Mouse (Mus musculus) frontal cortex, postnatal 36 days (tissue): ENCODE results near the gene Wfdc18.

Experiments used
- DNase-seq, 2 experiments: peaks; one replicate each; pipeline ENCODE4 v3.0.0; 2022; ENCODE audit warnings: low spot score in 2 of 2

Wfdc18 gene

DNA sequence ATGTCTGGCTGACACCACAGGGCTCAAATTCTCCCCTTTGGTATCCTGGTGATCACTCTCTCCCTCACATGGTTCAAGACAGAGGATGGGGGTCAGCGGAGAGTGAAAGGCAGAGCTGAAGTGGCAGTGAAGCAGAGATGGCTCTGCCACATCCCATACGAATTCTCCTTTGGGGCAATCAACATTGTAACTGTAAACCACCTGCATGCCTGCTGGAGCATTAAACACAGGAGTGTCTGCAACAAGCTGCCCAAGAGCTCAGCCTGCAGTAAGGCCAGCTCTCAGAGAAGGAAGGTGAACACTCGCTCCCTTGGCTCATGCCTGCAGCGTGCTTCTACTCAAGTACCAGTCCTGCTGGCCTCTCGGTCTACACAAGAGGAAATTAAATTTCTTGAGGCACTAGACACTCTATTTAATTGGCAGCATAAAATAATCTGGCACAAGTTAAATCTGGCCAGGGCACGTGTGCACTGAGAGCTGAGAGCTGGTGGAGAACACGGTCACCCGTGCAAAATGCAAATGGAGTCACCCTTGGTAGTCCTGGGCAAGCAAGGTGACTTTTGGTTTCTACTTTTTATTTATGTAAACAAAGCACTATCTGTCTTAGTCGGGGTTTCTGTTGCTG is 34.0 kb downstream of the Wfdc18 start:
- no peak for DNase-seq

DNA sequence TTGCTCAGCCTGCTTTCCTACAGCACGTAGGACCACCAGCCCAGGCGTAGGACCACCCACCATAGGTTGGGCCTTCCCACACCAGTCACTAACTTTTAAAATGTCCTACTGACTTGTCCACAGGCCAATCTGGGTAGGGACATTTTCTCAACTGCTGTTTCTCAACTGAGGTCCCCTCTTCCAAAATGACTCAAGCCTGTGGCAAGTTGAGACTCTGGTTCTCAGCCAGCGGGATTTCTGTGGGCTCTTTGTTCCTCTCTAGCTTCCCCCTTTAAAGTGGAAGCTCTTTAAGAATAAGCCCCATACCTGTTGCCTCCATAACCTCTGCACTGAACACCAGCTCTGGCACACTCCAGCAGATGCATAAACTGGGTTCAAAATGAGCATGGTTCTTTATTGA is 34.7 kb downstream of the Wfdc18 start:
- no peak for DNase-seq

DNA sequence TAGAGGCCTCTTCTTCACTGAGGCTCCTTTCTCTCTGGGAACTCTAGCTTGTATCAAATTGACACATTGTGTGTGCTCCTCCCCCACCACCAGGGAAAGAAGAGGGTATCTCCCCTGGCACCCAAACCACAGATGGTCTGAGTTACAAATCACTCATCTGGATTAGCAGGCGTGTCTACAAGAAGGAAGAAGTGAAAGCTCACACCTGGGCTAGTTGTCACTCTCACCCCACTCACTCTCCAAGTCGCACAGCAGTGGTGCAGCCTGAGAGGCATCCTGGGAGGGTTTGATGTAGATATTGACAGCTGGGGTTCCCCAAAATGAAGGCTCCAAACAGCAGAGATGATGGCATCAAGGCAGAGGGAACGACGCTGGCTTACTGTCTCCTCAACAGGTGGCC is 37.3 kb downstream of the Wfdc18 start:
- DNase-seq: no peak

DNA sequence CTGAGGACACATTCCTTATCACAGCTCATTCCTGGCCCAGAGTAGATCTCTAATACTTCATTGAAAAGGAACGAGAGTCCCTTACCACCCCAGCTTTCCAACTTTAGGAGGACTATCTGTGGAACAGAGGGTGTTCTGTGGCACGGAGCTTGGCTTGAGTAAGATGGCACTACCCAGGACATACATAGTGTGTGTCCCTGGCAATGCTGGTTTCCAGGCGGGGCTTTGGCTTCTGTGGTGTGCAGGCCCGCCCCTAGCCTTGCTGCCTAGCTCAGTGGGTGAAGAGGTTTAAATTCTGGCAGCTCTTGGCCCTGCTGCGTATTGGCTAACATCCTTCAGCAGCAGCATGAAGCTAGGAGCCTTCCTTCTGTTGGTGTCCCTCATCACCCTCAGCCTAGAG is 37.9 kb downstream of the Wfdc18 start, which contains the start of gene Wfdc21:
TSS of gene Wfdc21 (plus strand) at position 260 of the 400 bp plus-strand sequence.
- DNase-seq: no peak

DNA sequence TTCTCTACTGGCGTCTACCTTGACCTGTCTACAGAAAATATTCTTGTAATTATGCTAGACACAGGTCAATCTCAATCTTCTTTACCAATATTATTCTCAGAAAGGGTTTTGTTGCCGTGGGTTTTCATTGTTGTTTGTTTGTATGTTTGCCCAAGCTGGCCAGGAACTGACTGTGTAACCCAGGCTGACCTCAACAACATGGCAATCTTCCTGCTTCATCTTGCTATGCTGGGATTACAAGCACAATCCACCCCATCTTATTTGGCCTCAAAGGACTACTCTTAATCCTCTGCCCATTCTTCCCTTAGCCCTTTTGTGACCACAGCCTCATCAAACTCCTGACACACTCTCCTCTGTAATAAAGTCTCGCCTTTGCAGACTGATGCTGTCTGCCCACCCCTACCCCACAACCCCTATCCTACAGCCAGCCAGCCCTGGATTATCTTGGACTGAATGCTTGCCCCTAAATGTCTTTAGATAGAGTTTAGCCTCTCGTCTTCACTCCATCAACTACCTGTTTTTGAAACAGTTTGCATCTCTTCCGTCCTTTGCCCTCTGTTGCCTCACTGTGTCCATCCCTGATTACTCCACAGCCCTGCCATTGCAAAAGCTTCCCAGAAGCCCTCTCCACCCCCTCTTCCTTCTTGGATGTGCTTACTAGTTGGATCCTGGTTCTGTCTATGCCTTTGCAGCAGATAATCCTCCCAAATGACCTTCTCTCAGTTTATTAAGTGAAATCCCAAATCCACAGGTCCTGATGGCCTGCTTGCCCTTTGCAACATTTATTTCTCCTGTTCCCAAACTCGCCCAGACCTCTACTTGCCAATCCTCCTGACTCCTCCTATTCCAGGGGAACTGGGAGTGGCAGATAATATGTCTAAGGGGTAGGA is 38.8 kb downstream of the Wfdc18 start:
- no peak for DNase-seq

DNA sequence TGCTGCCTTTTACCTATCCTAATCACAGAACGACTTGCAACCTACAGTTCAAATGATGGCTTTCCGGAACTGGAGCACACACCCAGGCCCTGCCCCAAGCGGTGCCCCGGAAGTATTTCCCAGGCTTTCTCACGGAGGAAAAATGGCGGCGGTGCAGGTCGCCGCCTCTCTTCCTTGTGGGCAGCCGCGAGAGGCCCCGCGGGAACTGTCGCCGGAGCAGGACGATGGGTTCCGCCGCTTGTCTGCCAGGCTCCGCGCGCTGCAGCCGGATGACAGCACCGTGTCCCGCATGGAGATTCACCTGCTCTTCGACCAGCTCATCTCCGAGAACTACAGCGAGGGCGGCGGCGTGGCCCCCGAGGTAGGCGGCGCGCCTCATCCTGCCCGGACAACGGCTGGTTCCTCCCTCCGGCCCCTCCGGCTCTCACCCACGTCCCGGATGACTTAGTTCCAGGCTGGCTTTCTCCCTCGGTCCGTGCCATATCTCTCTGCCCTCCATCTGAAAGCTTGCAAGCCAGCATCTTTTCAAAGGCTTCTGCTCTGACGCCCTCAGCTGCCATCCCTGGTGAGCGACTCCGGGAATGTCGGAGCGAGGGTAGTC is 44.9 kb downstream of the Wfdc18 start, which contains the start of gene Heatr6:
TSS of gene Heatr6 (plus strand) at position 116 of the 601 bp plus-strand sequence.
- peak; percentile 86 to 91 for DNase-seq

DNA sequence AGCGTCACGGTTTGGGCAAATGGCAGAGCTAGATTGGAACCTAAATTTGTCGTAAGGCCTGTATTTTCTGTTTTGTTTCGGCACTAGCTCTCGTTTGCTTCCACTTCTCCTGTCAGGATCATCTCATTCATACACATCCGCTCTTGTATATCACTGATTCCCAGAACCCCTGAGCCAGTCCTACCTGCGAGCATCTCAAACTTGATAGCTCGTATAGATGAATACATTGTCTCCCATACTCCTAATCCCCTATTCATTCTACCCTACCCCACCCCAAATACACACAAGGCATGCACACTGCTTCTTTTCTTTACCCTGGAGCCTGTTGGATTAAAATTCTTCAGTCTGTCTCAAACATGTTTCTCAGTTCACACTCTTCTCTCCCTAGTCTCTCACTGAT is 45.4 kb downstream of the Wfdc18 start:
- DNase-seq: no peak
